Mouse (Mus musculus): Measurements from ENCODE around the gene Evc. TPM values are rescaled to one million over a fixed set of nuclear protein-coding genes. Genes with fewer than 3 reads are reported as not detected.
A peak's percentile ranks its signal among the peaks of the same experiment; 100 is the strongest.

Evc gene
- polyA plus RNA-seq, 1 experiment, result 95.8 TPM

DNA sequence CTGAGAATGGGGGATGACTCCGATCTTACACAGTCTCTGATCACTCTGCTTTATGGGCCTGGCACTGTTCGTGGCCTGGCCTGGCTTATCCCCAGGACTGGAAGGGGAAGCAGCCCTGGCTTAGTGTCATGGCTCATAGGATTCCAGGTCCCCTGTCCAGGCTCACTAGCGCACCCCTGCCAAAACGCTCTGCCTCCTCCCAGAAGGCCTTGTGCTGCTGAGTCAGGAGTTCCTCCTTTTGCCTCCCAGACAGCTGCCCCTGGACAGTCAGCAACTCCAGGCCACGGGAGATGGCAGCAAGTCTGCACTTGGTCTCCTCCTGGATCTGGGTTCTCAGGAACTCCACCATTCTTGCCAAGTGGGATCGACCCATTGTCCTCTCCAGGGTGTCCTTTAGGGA, 18.0 kb downstream of the Evc start:
- WGBS, result 53% methylated on average over 6 of the region's 6 CpGs
- no peak for TF ChIP-seq CTCF (conservative IDR thresholded peaks at IDR 0.05; ENCODE audit: insufficient read depth, insufficient read length, low read depth, low read length)
- no peak for TF ChIP-seq POLR2A (IDR thresholded peaks at IDR 0.05; ENCODE audit: low read depth, low read length)
- peaks cover 6% of the 10 kb centered on the region for H3K36me3 ChIP-seq (ENCODE audit: control insufficient read depth, insufficient read depth, low read length)

DNA sequence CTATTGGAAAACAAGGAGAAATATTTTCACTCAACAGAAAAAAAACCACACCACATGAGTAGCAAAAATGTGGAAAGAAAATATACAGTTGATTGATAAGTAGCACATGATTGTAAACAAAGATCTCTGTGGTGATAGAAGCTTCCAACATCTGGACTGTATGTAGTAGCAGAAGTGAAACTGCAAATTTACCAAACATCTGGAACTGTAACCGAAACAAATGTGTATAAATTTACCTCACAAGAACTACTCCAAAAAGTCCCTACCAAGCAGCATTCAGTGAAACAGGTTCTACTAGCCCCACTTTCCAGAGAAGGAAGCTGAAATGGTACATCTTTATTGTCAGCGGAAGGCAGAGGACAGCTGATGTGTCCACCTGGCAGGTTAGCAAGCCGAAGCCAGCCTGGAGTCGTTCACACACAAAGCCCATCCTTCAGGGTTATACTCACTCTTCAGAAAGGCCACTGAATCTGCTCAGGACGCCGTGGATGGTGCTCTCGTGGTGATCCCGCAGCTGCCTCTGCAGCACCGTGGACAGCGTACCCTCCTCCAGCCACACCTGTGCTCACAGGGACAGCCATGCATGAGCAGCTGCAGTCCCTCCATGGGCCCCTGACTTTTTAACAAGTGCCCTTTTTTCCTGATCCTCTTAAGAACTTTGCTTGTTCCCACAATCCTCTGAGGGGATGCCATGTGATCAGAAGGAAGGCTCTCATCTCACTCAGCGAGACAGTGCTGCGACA, 23.5 kb downstream of the Evc start:
- Histone ChIP-seq H3K36me3 (ENCODE audit: control insufficient read depth, insufficient read depth, low read length) (peaks cover 6% of the 10 kb centered on the region), H3K27me3 (replicated peaks; ENCODE audit: control insufficient read depth, insufficient read depth, low read length) (no peaks in the 10 kb centered on the region), H3K4me3 (ENCODE audit: insufficient read depth, low read depth, low read length) (no peak overlapping the region), H3K27ac (ENCODE audit: insufficient read depth, low read depth, low read length) (no peak overlapping the region), H3K4me1 (ENCODE audit: control insufficient read depth, insufficient read depth, low read length) (no peaks in the 10 kb centered on the region)
- DNase-seq, result no peak
- WGBS, result 81% methylated on average over 12 of the region's 12 CpGs
- TF ChIP-seq CTCF (conservative IDR thresholded peaks at IDR 0.05; ENCODE audit: insufficient read depth, insufficient read length, low read depth, low read length) (no peak), POLR2A (IDR thresholded peaks at IDR 0.05; ENCODE audit: low read depth, low read length) (no peak)

More for the DNA sequence above, 18.0 kb downstream of the Evc start:
- no peaks in the 10 kb centered on the region for H3K27me3 ChIP-seq (replicated peaks; ENCODE audit: control insufficient read depth, insufficient read depth, low read length)
- H3K4me1 ChIP-seq (ENCODE audit: control insufficient read depth, insufficient read depth, low read length), result no peaks in the 10 kb centered on the region
- H3K4me3 ChIP-seq (ENCODE audit: insufficient read depth, low read depth, low read length), result no peak overlapping the region
- DNase-seq, result peak; percentile 54
- H3K27ac ChIP-seq (ENCODE audit: insufficient read depth, low read depth, low read length), result no peak overlapping the region

DNA sequence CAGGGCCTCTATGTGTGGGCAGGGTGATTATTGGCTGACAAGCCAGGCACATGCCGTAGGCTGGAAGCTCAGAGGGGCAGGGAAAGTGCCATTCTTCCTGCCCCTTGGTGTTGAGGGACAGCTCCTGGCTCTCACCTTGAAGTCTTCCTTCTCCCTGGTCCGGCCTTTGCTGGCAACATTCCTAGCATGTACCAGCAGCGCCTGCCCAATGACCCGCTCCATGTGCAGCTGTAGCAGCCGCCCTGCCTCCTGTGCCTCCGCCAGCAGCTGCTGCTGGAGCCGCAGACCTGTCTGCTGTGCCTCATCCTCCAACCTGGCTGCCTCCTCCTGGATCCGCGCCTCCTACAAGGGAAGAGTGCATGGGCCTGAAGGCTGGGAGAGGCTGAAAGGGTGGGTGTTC, 26.7 kb downstream of the Evc start:
- 59% methylated on average over 9 of the region's 9 CpGs for WGBS
- Histone ChIP-seq H3K4me1 (ENCODE audit: control insufficient read depth, insufficient read depth, low read length) (no peaks in the 10 kb centered on the region), H3K36me3 (ENCODE audit: control insufficient read depth, insufficient read depth, low read length) (no peaks in the 10 kb centered on the region), H3K27ac (ENCODE audit: insufficient read depth, low read depth, low read length) (no peak overlapping the region), H3K27me3 (replicated peaks; ENCODE audit: control insufficient read depth, insufficient read depth, low read length) (no peaks in the 10 kb centered on the region), H3K4me3 (ENCODE audit: insufficient read depth, low read depth, low read length) (no peak overlapping the region)
- TF ChIP-seq POLR2A (IDR thresholded peaks at IDR 0.05; ENCODE audit: low read depth, low read length) (no peak), CTCF (conservative IDR thresholded peaks at IDR 0.05; ENCODE audit: insufficient read depth, insufficient read length, low read depth, low read length) (no peak)
- peak; percentile 57 for DNase-seq

DNA sequence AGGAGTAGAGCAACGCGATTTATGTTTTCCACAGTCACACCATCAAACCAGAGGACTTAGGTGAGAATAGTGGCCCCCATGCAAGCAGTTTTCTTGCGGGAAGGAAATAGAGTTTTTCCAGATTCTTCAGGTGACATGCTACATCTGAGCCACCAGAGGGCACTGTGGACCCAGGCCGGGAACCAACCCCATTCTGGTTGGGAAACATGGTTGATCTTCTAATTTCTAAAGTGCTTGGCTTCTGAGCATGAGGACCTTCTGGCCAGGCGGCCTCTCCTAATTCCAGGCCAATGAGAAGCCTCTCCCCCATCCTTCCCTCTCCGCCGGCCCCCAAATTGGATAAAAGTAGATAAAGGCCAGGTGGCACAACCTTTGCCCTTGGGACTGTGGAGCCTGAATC, 38.3 kb downstream of the Evc start:
- Histone ChIP-seq H3K27me3 (replicated peaks; ENCODE audit: control insufficient read depth, insufficient read depth, low read length) (no peaks in the 10 kb centered on the region), H3K36me3 (ENCODE audit: control insufficient read depth, insufficient read depth, low read length) (peaks cover 1% of the 10 kb centered on the region; the same call in 1 of the 2 replicates), H3K4me3 (ENCODE audit: insufficient read depth, low read depth, low read length) (no peak overlapping the region), H3K27ac (ENCODE audit: insufficient read depth, low read depth, low read length) (no peak overlapping the region), H3K4me1 (ENCODE audit: control insufficient read depth, insufficient read depth, low read length) (no peaks in the 10 kb centered on the region)
- peak; percentile 85 for TF ChIP-seq CTCF (conservative IDR thresholded peaks at IDR 0.05; ENCODE audit: insufficient read depth, insufficient read length, low read depth, low read length)
- TF ChIP-seq POLR2A (IDR thresholded peaks at IDR 0.05; ENCODE audit: low read depth, low read length), result no peak
- WGBS, result 11% methylated on average over 7 of the region's 7 CpGs
- DNase-seq, result peak; percentile 17

DNA sequence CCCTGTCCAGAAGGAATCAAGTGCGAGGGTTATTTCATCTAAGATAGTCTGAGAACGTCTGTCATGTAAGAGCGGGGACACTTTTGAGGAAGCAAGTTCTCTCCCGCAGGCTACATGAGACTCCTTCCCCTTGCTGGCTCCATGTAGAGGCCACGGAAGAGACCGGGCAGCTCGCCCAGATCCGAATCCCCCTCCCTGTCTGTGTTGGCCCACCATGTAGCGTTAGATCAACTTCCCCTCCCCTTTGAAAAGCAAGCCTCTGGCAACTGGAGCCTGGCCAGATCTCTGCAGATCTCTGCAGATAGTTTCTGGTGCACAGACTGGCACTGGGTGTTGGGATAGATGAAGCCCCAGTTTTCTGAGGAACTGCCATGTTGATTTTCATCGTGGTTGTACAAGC, 40.0 kb downstream of the Evc start:
- no peak overlapping the region for H3K4me3 ChIP-seq (ENCODE audit: insufficient read depth, low read depth, low read length)
- DNase-seq, result no peak
- no peak for TF ChIP-seq POLR2A (IDR thresholded peaks at IDR 0.05; ENCODE audit: low read depth, low read length)
- TF ChIP-seq CTCF (conservative IDR thresholded peaks at IDR 0.05; ENCODE audit: insufficient read depth, insufficient read length, low read depth, low read length), result no peak
- no peak overlapping the region for H3K27ac ChIP-seq (ENCODE audit: insufficient read depth, low read depth, low read length)
- no peaks in the 10 kb centered on the region; the same call in 1 of the 2 replicates for H3K36me3 ChIP-seq (ENCODE audit: control insufficient read depth, insufficient read depth, low read length)
- WGBS, result 71% methylated on average over 10 of the region's 10 CpGs
- no peaks in the 10 kb centered on the region for H3K27me3 ChIP-seq (replicated peaks; ENCODE audit: control insufficient read depth, insufficient read depth, low read length)
- H3K4me1 ChIP-seq (ENCODE audit: control insufficient read depth, insufficient read depth, low read length), result no peaks in the 10 kb centered on the region

DNA sequence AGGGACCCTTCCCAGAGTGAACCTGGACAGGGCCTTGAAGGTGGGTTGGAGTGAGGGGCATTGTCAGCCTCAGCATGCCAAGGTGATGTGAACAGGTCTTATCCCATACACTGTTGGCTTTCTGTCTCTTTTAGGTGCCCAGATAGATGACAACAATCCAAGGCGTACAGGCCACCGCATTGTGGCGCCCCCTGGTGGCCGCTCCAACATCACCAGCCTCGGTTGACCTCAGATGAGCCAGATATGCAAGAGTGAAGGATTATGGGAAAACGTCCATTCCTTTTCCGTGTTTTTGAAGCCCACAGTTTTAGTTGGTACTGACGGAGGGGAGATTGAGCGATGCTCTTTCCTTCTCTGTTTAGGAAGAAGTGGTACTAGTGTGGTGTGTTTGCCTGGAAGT, 45.7 kb downstream of the Evc start:
- DNase-seq, result no peak
- WGBS, result 70% methylated on average over 9 of the region's 9 CpGs
- TF ChIP-seq POLR2A (IDR thresholded peaks at IDR 0.05; ENCODE audit: low read depth, low read length) (no peak), CTCF (conservative IDR thresholded peaks at IDR 0.05; ENCODE audit: insufficient read depth, insufficient read length, low read depth, low read length) (peak; percentile 41)
- Histone ChIP-seq H3K36me3 (ENCODE audit: control insufficient read depth, insufficient read depth, low read length) (no peaks in the 10 kb centered on the region), H3K4me1 (ENCODE audit: control insufficient read depth, insufficient read depth, low read length) (no peaks in the 10 kb centered on the region), H3K27me3 (replicated peaks; ENCODE audit: control insufficient read depth, insufficient read depth, low read length) (no peaks in the 10 kb centered on the region), H3K27ac (ENCODE audit: insufficient read depth, low read depth, low read length) (no peak overlapping the region), H3K4me3 (ENCODE audit: insufficient read depth, low read depth, low read length) (no peak overlapping the region)

DNA sequence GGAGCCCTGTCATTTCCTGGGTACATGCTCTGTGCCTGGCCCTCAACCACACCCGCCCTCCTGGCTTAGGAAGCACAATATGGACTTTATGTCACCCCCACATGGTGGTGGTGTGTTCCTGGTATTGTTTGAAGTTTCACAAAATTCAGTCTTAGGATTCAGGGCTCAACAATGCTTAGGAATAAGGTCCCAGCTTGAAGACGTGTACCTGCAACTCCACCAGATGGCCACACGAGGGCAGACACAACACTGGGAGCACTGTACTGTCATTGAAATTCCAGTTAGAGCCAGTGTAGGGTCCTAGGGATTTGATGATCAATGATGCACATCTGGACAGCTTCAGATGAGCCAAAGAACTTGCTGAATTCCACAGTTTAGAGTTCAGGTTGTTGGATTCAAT, 47.5 kb downstream of the Evc start:
- H3K27me3 ChIP-seq (replicated peaks; ENCODE audit: control insufficient read depth, insufficient read depth, low read length), result no peaks in the 10 kb centered on the region
- H3K27ac ChIP-seq (ENCODE audit: insufficient read depth, low read depth, low read length), result no peak overlapping the region
- no peak overlapping the region for H3K4me3 ChIP-seq (ENCODE audit: insufficient read depth, low read depth, low read length)
- DNase-seq, result peak; percentile 45
- TF ChIP-seq POLR2A (IDR thresholded peaks at IDR 0.05; ENCODE audit: low read depth, low read length) (no peak), CTCF (conservative IDR thresholded peaks at IDR 0.05; ENCODE audit: insufficient read depth, insufficient read length, low read depth, low read length) (peak; percentile 82)
- WGBS, result 14% methylated on average over 3 of the region's 3 CpGs
- no peaks in the 10 kb centered on the region for H3K4me1 ChIP-seq (ENCODE audit: control insufficient read depth, insufficient read depth, low read length)
- no peaks in the 10 kb centered on the region for H3K36me3 ChIP-seq (ENCODE audit: control insufficient read depth, insufficient read depth, low read length)
